ENCODE assay signal across 10 mouse cellular contexts in genomic region chr3:108838980-108839379, GRCm38 (mm10). TPM values are rescaled to one million over a fixed set of nuclear protein-coding genes. Genes with fewer than 3 reads are reported as not detected.
DNase-seq lines count a peak whose midpoint lies in the region; ATAC-seq and TF ChIP-seq lines count a peak whose summit lies in the region.
"Had no signal": no experiment of that assay in that cellular context is flagged by ENCODE, and none has a peak within 500 bp of the region (broad histone marks: within the 10 kb centered on the region; RNA-seq: fewer than 3 reads in every experiment).

No protein-coding gene starts in this region.

- H3K4me3 ChIP-seq in layer of hippocampus, adult 2 months: peak overlapping the region; percentile 88
- H3K4me3 ChIP-seq in forebrain, embryonic 11.5 days (ENCODE audit: low read depth, low read length): no peak overlapping the region; the same call in 1 of the 2 replicates
- H3K4me3 ChIP-seq in limb, embryonic 12.5 days (replicated peaks): peak overlapping the region; percentile 80; the same call in 1 of the 2 replicates
- peak overlapping the region; percentile 75; the same call in 1 of the 2 replicates for H3K4me3 ChIP-seq in neural tube, embryonic 13.5 days

- peak overlapping the region; percentile 97; the same call in 1 of the 2 replicates for H3K27ac ChIP-seq in layer of hippocampus, adult 2 months
- H3K27ac ChIP-seq in forebrain, embryonic 11.5 days (ENCODE audit: low read depth, low read length): no peak overlapping the region
- no peak overlapping the region for H3K27ac ChIP-seq in limb, embryonic 12.5 days
- no peak overlapping the region for H3K27ac ChIP-seq in neural tube, embryonic 13.5 days (replicated peaks)

- H3K4me2 ChIP-seq in forebrain, embryonic 11.5 days (ENCODE audit: low read depth, low read length, severe bottlenecking): peak overlapping the region; percentile 11; the same call in 1 of the 2 replicates
- H3K4me2 ChIP-seq in limb, embryonic 12.5 days: peak overlapping the region; percentile 67
- H3K4me2 ChIP-seq in neural tube, embryonic 13.5 days: peak overlapping the region; percentile 77

- TF ChIP-seq CTCF in layer of hippocampus, adult 2 months (conservative IDR thresholded peaks at IDR 0.05): no peak

- no peak for ATAC-seq in forebrain, embryonic 11.5 days (replicated peaks; ENCODE audit: low FRiP score)
- no peak for ATAC-seq in limb, embryonic 12.5 days (ENCODE audit: insufficient number of reproducible peaks, insufficient read depth, low FRiP score, low TSS enrichment, low read depth)
- no peak for ATAC-seq in neural tube, embryonic 13.5 days (ENCODE audit: low read depth)

- no peaks in the 10 kb centered on the region for H3K27me3 ChIP-seq in forebrain, embryonic 11.5 days (ENCODE audit: control insufficient read depth, insufficient read depth, low read length)
- no peaks in the 10 kb centered on the region for H3K27me3 ChIP-seq in limb, embryonic 12.5 days
- no peaks in the 10 kb centered on the region for H3K27me3 ChIP-seq in neural tube, embryonic 13.5 days

- no peaks in the 10 kb centered on the region for H3K9me3 ChIP-seq in forebrain, embryonic 11.5 days (ENCODE audit: control insufficient read depth, low read length)
- no peaks in the 10 kb centered on the region for H3K9me3 ChIP-seq in limb, embryonic 12.5 days
- H3K9me3 ChIP-seq in neural tube, embryonic 13.5 days: no peaks in the 10 kb centered on the region

- DNase-seq in layer of hippocampus, adult 2 months (ENCODE audit: low spot score in 2 of 2): no peak
- no peak for DNase-seq in layer of hippocampus, adult 8-10 months (ENCODE audit: low spot score in 2 of 2)
- no peak for DNase-seq in forebrain, embryonic 11.5 days (ENCODE audit: low spot score)
- DNase-seq in cerebellum, adult 18-20 months: no peak
- no peak for DNase-seq in thymus, postnatal 25 days
- DNase-seq in ovary, postnatal 36 days (ENCODE audit: low spot score): no peak
- DNase-seq: cerebellum, postnatal 25 days; layer of hippocampus, adult 9-11 months had no signal

- 84% methylated on average over 7 of the region's 7 CpGs for WGBS in forebrain, embryonic 11.5 days
- 85% methylated on average over 7 of the region's 7 CpGs for WGBS in limb, embryonic 12.5 days
- WGBS in neural tube, embryonic 13.5 days: 83% methylated on average over 7 of the region's 7 CpGs

- H3K36me3 ChIP-seq in forebrain, embryonic 11.5 days (ENCODE audit: control insufficient read depth, insufficient read depth, low read length): no peaks in the 10 kb centered on the region
- H3K36me3 ChIP-seq in limb, embryonic 12.5 days: peaks cover 17% of the 10 kb centered on the region
- no peaks in the 10 kb centered on the region for H3K36me3 ChIP-seq in neural tube, embryonic 13.5 days

- no peaks in the 10 kb centered on the region for H3K4me1 ChIP-seq in forebrain, embryonic 11.5 days (replicated peaks; ENCODE audit: control insufficient read depth, insufficient read depth, low read length)
- H3K4me1 ChIP-seq in limb, embryonic 12.5 days (replicated peaks): peaks cover 16% of the 10 kb centered on the region
- H3K4me1 ChIP-seq in neural tube, embryonic 13.5 days (replicated peaks): peaks cover 20% of the 10 kb centered on the region

- no peak overlapping the region for H3K9ac ChIP-seq in forebrain, embryonic 11.5 days (ENCODE audit: low read length)
- H3K9ac ChIP-seq in limb, embryonic 12.5 days (replicated peaks): no peak overlapping the region
- no peak overlapping the region for H3K9ac ChIP-seq in neural tube, embryonic 13.5 days

RNA-seq across cellular contexts. Expression of gene Stxbp3, which starts 1.3 kb away (rescaled TPM):
- total RNA-seq in layer of hippocampus, adult 2 months (2021): 10 to 100 TPM; 25.1 to 27.8 TPM
- 10 to 100 TPM; 22.8 to 39.8 (median 30.9) TPM for total RNA-seq in layer of hippocampus, adult 8-10 months (2022)
- 22.5 and 24.8 TPM in 2 replicates for polyA plus RNA-seq in forebrain, embryonic 11.5 days (2014; fragmentation: Nextera tagmentation; extraction: Ambion mirVana)
- polyA plus RNA-seq in limb, embryonic 12.5 days (2016; fragmentation: Nextera tagmentation; extraction: Ambion mirVana): 32.5 and 33.3 TPM in 2 replicates
- 15.9 and 19.2 TPM in 2 replicates for polyA plus RNA-seq in neural tube, embryonic 13.5 days (2015; fragmentation: Nextera tagmentation; extraction: Ambion mirVana)

RNA-seq across cellular contexts. Expression of gene Fndc7, which starts 50.8 kb away (rescaled TPM):
- total RNA-seq in layer of hippocampus, adult 2 months (2021): under 1 TPM in 1 of 2 experiments, not detected in 1; 0.15 TPM
- total RNA-seq in layer of hippocampus, adult 8-10 months (2022): under 1 TPM in 1 of 4 experiments, not detected in 3; 0.13 TPM
- polyA plus RNA-seq in forebrain, embryonic 11.5 days (2014; fragmentation: Nextera tagmentation; extraction: Ambion mirVana): not detected in 2 replicates
- 0.13 TPM in 2 replicates for polyA plus RNA-seq in limb, embryonic 12.5 days (2016; fragmentation: Nextera tagmentation; extraction: Ambion mirVana)
- 0.28 TPM in 1 of 2 replicates, not detected in the other for polyA plus RNA-seq in neural tube, embryonic 13.5 days (2015; fragmentation: Nextera tagmentation; extraction: Ambion mirVana)

Comparison
In these comparisons a context has a peak if more than half of its experiments do, and no peak if none do; other contexts are left out.
1. H3K4me2 ChIP-seq: peak in every context shown above with its lines; median percentile 77 in neural tube, embryonic 13.5 days; 67 in limb, embryonic 12.5 days; 11 in forebrain, embryonic 11.5 days.